Mouse (Mus musculus) C2C12 (cell line): ENCODE measurements around the gene 4930518I15Rik. TPM values are rescaled to one million over a fixed set of nuclear protein-coding genes. Genes with fewer than 3 reads are reported as not detected.
"Not testable (repeated sequence)": the region's sequence is repeated elsewhere in the genome, so short reads cannot be mapped to it uniquely, and the experiment has no call there.

Source experiments
- H3K27me3 ChIP-seq: one replicate; pipeline ENCODE4 v1.6.1; 2011; ENCODE audit not compliant: control insufficient read depth, insufficient read depth, insufficient read length
- H3K36me3 ChIP-seq: one replicate; pipeline ENCODE4 v1.6.1; 2011; ENCODE audit not compliant: control insufficient read depth, insufficient read depth
- H3K4me3 ChIP-seq: one replicate; pipeline ENCODE4 v1.5.1; 2011; ENCODE audit warnings: mild to moderate bottlenecking, control low read depth; ENCODE audit not compliant: poor library complexity, insufficient read depth, severe bottlenecking
- H3K79me2 ChIP-seq: one replicate; pipeline ENCODE4 v1.6.1; 2011; ENCODE audit not compliant: control insufficient read depth, insufficient read depth
- H3K79me3 ChIP-seq: one replicate; pipeline ENCODE4 v1.6.1; 2011; ENCODE audit warnings: low read depth, control low read depth
- H3ac ChIP-seq: one replicate; pipeline ENCODE3; 2011; ENCODE audit warnings: low read depth; ENCODE audit not compliant: control insufficient read depth, insufficient read length
- CEBPB ChIP-seq: IDR thresholded peaks from one replicate; pipeline ENCODE4 v1.6.1; 2011; ENCODE audit warnings: low read depth, mild to moderate bottlenecking, control low read depth, moderate library complexity
- CTCF ChIP-seq: IDR thresholded peaks from one replicate; pipeline ENCODE4 v1.5.1; 2011; ENCODE audit not compliant: control insufficient read depth, insufficient read depth, insufficient read length
- FOSL1 ChIP-seq: IDR thresholded peaks from one replicate; pipeline ENCODE4 v1.8.0; 2011; ENCODE audit warnings: mild to moderate bottlenecking, low read length; ENCODE audit not compliant: poor library complexity, insufficient read depth, severe bottlenecking
- MAX ChIP-seq: IDR thresholded peaks from one replicate; pipeline ENCODE4 v1.6.1; 2011; ENCODE audit warnings: mild to moderate bottlenecking, control low read depth
- MYOD1 ChIP-seq: IDR thresholded peaks from one replicate; pipeline ENCODE4 v1.6.1; 2011; ENCODE audit warnings: low read depth; ENCODE audit not compliant: control insufficient read depth, insufficient read length
- MYOG ChIP-seq: IDR thresholded peaks from one replicate; pipeline ENCODE4 v1.6.1; 2011; ENCODE audit not compliant: control insufficient read depth, insufficient read length; ENCODE audit errors: extremely low read depth
- USF1 ChIP-seq: IDR thresholded peaks from one replicate; pipeline ENCODE4 v1.6.1; 2011; ENCODE audit warnings: low read depth, mild to moderate bottlenecking, control low read depth, moderate library complexity
- polyA plus RNA-seq: library from polyadenylated mRNA; unstranded; fragments of >200 nt; fragmentation: generic; extraction: Trizol; gene quantifications from one replicate; pipeline ENCODE4 v1.2.1, GENCODE M21; 2012; ENCODE audit warnings: missing spikeins

4930518I15Rik gene
- polyA plus RNA-seq, 1 experiment, result 0.27 TPM

- no peaks in the 10 kb centered on the region for H3K27me3 ChIP-seq
- peaks cover 21% of the 10 kb centered on the region for H3K79me2 ChIP-seq
- H3ac ChIP-seq, result no peak overlapping the region
- TF ChIP-seq CTCF (no peak), MYOG (no peak), FOSL1 (no peak), CEBPB (no peak), USF1 (no peak), MAX (no peak), MYOD1 (no peak)
- no peak overlapping the region for H3K4me3 ChIP-seq
- peaks cover 7% of the 10 kb centered on the region for H3K36me3 ChIP-seq
- peaks cover 8% of the 10 kb centered on the region for H3K79me3 ChIP-seq
Observed at GRCm38 (mm10) chr2:156856311-156856710, 1.4 kb downstream of the 4930518I15Rik start.

- not testable (repeated sequence) for H3K4me3 ChIP-seq, H3K79me2 ChIP-seq, H3K79me3 ChIP-seq, H3K27me3 ChIP-seq, H3ac ChIP-seq
- H3K36me3 ChIP-seq, result peaks cover 16% of the 10 kb centered on the region
- TF ChIP-seq CTCF, result peak; percentile 13
Observed at GRCm38 (mm10) chr2:156853999-156854771, 3.6 kb downstream of the 4930518I15Rik start.

GRCm38 (mm10) chr2:156853584-156853983 is 4.2 kb downstream of the 4930518I15Rik start:
- not testable (repeated sequence) for H3K79me3 ChIP-seq, H3K79me2 ChIP-seq, H3ac ChIP-seq, H3K27me3 ChIP-seq, H3K4me3 ChIP-seq
- peaks cover 19% of the 10 kb centered on the region for H3K36me3 ChIP-seq

- Histone ChIP-seq H3ac (no peak overlapping the region), H3K27me3 (no peaks in the 10 kb centered on the region), H3K79me2 (peaks cover 5% of the 10 kb centered on the region), H3K36me3 (peaks cover 23% of the 10 kb centered on the region), H3K79me3 (no peaks in the 10 kb centered on the region), H3K4me3 (no peak overlapping the region)
- no peak for TF ChIP-seq MYOD1
- no peak for TF ChIP-seq FOSL1
- no peak for TF ChIP-seq CEBPB
Observed at GRCm38 (mm10) chr2:156850505-156850904, 7.2 kb downstream of the 4930518I15Rik start.

GRCm38 (mm10) chr2:156848526-156849182 is 9.1 kb downstream of the 4930518I15Rik start:
- Histone ChIP-seq H3K27me3 (no peaks in the 10 kb centered on the region), H3K4me3 (no peak overlapping the region), H3K79me2 (peaks cover 14% of the 10 kb centered on the region), H3K36me3 (peaks cover 23% of the 10 kb centered on the region), H3ac (no peak overlapping the region), H3K79me3 (peaks cover 4% of the 10 kb centered on the region)
- TF ChIP-seq USF1 (no peak), MAX (no peak), FOSL1 (no peak), MYOG (no peak), CTCF (no peak), MYOD1 (no peak), CEBPB (no peak)

GRCm38 (mm10) chr2:156847653-156848052 is 10.1 kb downstream of the 4930518I15Rik start:
- peaks cover 24% of the 10 kb centered on the region for H3K79me2 ChIP-seq
- TF ChIP-seq MAX, result no peak
- no peak for TF ChIP-seq FOSL1
- TF ChIP-seq MYOG, result no peak
- no peak for TF ChIP-seq MYOD1
- no peak for TF ChIP-seq CTCF
- no peak for TF ChIP-seq CEBPB
- no peak for TF ChIP-seq USF1
- no peak overlapping the region for H3ac ChIP-seq
- peaks cover 13% of the 10 kb centered on the region for H3K79me3 ChIP-seq
- H3K27me3 ChIP-seq, result no peaks in the 10 kb centered on the region
- H3K36me3 ChIP-seq, result peaks cover 23% of the 10 kb centered on the region
- H3K4me3 ChIP-seq, result no peak overlapping the region
